Mouse (Mus musculus) gastrocnemius, adult 8-10 months (tissue): ENCODE data around the gene Osbpl7. TPM values are rescaled to one million over a fixed set of nuclear protein-coding genes. Genes with fewer than 3 reads are reported as not detected.

Source experiments
- DNase-seq, 2 experiments: peaks; one replicate each; pipeline ENCODE4 v3.0.0; 2022; ENCODE audit warnings: low spot score in 2 of 2
- total RNA-seq, 4 experiments: library from RNA; stranded (reverse); gene quantifications; 2 replicates each; pipeline ENCODE4 v1.2.4; 2022

Gene Osbpl7
- total RNA-seq, 4 experiments from 2014 or later, result 3.0 to 4.5 (median 3.2) TPM

DNA sequence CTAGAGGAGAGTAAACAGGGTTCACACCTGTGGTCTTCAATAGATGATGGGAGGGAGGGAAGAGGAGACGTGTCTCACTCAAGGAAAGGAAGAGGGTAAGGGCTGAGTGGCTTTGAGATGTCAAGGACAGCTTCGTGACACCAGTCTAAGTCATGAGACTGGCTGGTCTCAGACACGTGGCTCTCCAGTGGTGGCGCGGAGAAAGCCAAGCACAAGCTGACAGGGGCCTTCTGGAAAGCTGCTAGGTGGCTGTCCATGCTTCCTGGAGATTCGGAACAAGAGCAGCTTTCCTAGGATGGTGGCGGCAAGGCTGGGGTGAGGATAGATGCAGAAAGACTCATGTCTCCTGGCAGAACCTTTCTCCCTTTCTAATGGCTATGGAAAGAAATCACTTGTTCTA lies 11.5 kb upstream of the Osbpl7 start:
- no peak for DNase-seq

- no peak for DNase-seq
These were observed 10.0 kb upstream of the Osbpl7 start for GRCm38 (mm10) chr11:97040301-97041021.

DNA sequence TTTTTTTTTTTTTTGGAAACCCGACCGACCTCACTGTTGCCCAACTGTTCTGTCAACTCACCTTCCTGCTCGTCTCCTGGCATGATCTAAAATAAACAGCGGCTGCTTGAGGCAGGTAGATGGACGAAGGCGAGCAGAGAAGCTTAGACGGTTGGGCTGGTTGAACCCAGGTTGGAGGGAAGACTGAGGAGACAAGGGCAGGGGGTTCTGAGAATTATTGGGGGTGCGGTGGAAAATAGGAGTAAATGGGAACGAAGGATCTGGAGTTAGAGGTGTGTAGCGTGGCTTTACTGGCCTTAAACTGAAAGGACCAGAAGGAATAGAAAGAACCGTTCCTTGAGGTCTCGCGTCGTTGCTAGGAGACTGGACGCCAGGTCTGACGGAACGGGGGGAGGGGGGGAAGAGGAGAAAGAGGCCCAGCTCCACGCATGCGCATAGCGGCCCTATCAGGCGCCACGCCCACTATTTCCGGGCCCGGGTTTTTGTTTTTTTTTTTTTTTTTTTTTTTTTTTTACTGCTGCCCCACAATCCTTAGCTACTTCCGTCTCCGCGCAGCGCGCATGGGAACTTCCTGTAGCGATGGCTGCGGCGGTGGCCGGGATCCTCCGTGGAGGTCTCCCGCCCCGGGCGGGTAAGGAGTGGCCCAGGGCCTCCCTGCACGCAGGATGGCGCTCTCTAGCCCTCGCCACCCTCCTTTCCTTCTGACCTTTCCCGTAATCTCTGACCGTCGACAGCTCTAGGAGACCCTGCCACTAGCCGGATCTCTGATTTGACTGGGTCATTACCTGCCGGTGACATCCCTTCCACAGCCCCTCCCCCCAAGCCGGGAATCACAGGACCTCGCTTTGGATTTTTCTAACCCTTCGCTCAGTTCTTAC lies 9.2 kb upstream of the Osbpl7 start, which contains the start of the genes Lrrc46 and Mrpl10:
Lrrc46 (minus strand) TSS at position 386 of the 878 bp plus-strand sequence.
Mrpl10 (plus strand) TSS at position 539 of the 878 bp plus-strand sequence.
- DNase-seq, result peak; percentile 71 to 76

- no peak for DNase-seq
These were observed 5.5 kb upstream of the Osbpl7 start for GRCm38 (mm10) chr11:97044902-97045301.

- DNase-seq, result no peak
These were observed 4.6 kb upstream of the Osbpl7 start for GRCm38 (mm10) chr11:97045861-97046260.

GRCm38 (mm10) chr11:97048090-97048650 lies 2.3 kb upstream of the Osbpl7 start:
- no peak for DNase-seq

DNA sequence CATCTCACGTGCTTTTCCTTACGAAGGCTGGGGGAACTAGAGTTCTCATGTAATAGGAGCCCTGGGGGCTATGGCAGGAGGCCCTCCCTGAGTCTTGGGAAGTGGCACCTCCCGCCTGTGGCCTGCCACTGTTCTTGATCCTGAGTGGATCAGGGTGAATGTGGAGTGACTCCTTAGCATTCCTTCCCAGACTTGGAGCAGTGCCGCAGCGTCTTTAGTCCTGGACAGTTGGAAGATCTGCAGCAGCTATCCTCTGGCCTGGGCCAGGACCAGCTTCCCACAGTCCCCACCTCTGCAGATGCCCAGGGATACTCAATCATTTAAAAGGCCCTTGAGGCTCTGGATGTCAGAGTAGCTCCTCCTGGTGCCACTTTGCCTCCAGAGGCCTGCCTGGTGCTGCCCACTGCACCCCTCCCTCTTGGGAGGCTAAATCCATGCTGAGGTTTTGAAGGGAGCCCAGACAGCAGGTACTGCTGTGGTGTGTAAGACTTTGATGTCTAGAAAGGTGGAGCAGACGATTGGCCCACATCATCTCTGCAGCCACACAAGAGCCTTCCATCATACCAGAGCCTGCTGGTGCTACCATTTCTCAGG lies 839 bp upstream of the Osbpl7 start:
- DNase-seq, result no peak

GRCm38 (mm10) chr11:97050944-97051586 lies 637 bp downstream of the Osbpl7 start:
- no peak for DNase-seq

- no peak for DNase-seq
These were observed 1.8 kb downstream of the Osbpl7 start for GRCm38 (mm10) chr11:97052219-97052646.

DNA sequence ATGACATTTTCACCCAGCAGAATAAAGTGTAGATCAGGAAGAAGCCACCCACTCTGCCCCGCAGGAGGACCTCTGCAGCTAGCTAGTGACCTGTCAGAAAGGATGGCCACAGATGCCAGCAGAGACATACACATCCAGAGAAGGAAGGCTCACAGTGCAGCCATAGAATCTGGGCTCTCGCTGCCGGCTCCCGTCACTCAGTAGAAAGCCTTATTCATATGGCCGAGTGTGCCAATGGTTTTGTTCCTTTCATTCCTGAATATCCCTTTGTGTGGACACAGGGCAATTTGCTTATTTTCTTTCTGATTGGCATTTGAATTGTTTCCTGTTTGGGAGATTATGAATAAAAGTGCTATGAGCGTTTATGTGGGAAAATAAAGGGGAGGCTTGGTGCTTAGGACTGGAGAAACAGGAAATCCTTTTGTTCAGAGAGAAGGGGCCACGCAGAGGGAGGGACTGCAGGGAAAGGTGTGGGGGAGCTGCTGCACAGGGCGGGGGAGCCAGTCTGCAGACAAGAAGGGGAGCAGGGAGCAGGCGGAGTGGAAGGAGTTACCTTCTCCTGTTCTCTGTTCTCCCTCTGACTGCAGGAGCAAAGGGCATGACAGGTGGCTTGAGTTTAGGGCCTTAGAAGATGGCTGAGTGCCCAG lies 13.0 kb downstream of the Osbpl7 start:
- DNase-seq, result no peak

GRCm38 (mm10) chr11:97063921-97064295 lies 13.5 kb downstream of the Osbpl7 start:
- no peak for DNase-seq

- DNase-seq, result no peak
These were observed 15.3 kb downstream of the Osbpl7 start for GRCm38 (mm10) chr11:97065538-97066295.

DNA sequence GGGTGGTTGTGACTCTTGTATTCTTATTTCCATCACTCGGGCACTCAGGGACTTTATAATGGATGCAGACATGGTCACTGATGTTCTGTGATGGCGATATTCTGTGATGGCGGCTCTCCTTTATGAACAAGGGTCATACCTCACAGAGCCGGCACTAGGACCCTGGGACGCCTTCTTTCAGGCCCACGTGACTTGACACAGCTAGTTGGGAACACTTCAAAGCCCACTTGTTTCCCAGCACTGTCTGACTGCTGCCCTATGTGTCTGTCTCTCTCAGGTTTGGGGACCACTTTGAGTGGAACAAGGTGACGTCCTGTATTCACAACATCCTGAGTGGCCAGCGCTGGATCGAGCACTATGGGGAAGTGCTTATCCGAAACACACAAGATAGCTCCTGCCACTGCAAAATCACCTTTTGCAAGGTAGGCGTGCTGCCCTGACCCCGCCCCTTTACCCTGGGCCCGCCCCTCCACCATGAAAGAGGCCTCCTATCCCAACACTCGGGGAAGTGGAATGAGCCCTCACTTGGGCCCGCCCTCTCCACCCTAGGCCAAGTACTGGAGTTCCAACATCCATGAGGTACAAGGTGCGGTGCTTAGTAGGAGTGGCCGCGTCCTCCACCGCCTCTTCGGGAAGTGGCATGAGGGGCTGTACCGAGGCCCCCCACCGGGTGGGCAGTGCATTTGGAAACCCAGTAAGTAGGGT lies 16.4 kb downstream of the Osbpl7 start:
- no peak for DNase-seq

- no peak for DNase-seq
These were observed 18.9 kb downstream of the Osbpl7 start for GRCm38 (mm10) chr11:97069333-97069732.

DNA sequence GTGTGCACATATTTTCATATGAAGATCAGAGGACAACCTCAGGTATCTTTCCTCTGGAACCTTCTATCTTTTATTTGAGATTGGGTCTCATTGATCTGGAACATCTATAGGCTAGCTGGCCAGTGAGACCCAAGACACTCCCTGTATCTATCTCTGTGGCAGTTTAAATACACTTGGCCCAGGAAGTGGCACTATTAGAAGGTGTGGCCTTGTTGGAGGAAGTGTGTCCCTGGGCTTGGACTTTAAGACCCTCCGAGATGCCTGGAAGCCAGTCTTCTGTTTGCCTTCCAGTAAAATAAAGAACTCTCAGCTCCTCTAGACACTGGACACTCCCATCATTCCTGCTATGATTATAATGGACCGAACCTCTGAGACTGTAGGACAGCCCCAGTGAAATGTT lies 19.3 kb downstream of the Osbpl7 start:
- DNase-seq, result no peak

DNA sequence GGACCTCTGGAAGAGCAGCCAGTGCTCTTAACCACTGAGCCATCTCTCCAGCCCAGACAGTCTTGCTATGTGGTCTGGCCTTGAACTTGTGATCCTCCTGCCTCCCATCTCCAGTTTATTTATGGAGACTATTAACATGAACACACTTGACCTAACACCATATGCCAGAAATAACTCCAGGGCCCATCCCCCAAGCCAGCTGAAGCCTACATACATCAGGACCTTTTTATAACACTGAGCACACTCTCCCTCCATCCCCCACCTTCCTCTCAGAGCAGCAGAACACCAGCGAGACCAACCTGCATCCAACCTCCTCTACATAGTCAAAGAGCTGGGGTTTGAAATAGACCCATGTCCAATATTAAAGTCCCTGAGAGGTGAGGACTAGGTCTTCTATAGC lies 20.7 kb downstream of the Osbpl7 start:
- DNase-seq, result peak; percentile 62 to 68

DNA sequence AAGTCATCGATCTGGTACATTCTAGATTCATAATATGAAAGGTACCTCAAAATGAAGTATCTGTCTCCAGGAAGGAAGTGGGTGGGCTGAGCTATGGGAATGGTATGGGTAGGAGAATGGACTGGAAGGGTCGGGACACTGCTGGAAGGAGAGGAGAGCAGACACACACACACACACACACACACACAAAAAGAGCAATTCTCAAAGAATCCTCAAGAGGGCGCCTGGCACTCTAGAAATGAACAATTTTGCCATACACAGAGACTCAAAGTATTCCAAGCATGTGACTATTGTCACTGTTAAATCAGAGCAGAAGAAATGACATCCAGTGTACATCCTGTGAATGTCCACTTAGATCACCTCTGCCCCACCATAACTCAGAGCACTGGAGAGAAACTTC lies 22.1 kb downstream of the Osbpl7 start:
- no peak for DNase-seq

GRCm38 (mm10) chr11:97074235-97074634 lies 23.8 kb downstream of the Osbpl7 start:
- no peak for DNase-seq

GRCm38 (mm10) chr11:97078751-97079150 lies 28.3 kb downstream of the Osbpl7 start:
- no peak for DNase-seq
